Mouse (Mus musculus) cerebellum, adult 2 months (tissue): ENCODE results near the gene Tmem125.
"Not testable (repeated sequence)": the region's sequence is repeated elsewhere in the genome, so short reads cannot be mapped to it uniquely, and the experiment has no call there.

ENCODE experiments used
- CTCF ChIP-seq: fragments of 200-500 bp; IDR thresholded peaks from 2 replicates; pipeline ENCODE4 v1.5.1; 2011; ENCODE audit warnings: low read depth, mild to moderate bottlenecking, control low read depth, low read length, moderate library complexity, borderline replicate concordance; ENCODE audit not compliant: insufficient read depth
- POLR2A ChIP-seq: fragments of 200-500 bp; IDR thresholded peaks from 2 replicates; pipeline ENCODE4 v1.6.1; 2011; ENCODE audit warnings: low read length, control low read depth, borderline replicate concordance; ENCODE audit not compliant: insufficient read depth

DNA sequence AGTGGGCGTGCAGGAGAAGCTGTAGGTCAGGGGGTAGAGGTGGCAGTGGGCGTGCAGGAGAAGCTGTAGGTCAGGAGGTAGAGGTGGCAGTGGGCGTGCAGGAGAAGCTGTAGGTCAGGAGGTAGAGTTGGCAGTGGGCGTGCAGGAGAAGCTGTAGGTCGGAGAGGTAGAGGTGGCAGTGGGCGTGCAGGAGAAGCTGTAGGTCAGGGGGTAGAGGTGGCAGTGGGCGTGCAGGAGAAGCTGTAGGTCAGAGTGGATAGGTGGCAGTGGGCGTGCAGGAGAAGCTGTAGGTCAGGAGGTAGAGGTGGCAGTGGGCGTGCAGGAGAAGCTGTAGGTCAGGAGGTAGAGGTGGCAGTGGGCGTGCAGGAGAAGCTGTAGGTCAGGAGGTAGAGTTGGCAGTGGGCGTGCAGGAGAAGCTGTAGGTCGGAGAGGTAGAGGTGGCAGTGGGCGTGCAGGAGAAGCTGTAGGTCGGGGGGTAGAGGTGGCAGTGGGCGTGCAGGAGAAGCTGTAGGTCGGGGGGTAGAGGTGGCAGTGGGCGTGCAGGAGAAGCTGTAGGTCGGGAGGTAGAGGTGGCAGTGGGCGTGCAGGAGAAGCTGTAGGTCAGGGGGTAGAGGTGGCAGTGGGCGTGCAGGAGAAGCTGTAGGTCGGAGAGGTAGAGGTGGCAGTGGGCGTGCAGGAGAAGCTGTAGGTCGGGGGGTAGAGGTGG, 3.7 kb upstream of the Tmem125 start:
- not testable (repeated sequence) for TF ChIP-seq CTCF, POLR2A
